Mouse (Mus musculus) heart, embryonic 10.5 days (tissue): ENCODE measurements around the gene Syce1. TPM values are rescaled to one million over a fixed set of nuclear protein-coding genes. Genes with fewer than 3 reads are reported as not detected.

Experiments used
- DNase-seq: peaks from one replicate; pipeline ENCODE4 v3.0.0-alpha.2; 2017; ENCODE audit warnings: low spot score
- H3K27ac ChIP-seq: fragments of 300-500 bp; sonication (generic); 2 replicates; pipeline ENCODE4 v1.5.1; 2016; ENCODE audit warnings: mild to moderate bottlenecking
- H3K27me3 ChIP-seq: fragments of 300-500 bp; sonication (generic); 2 replicates; pipeline ENCODE4 v1.6.1; 2016; ENCODE audit warnings: mild to moderate bottlenecking; ENCODE audit not compliant: poor library complexity, insufficient read depth, severe bottlenecking
- H3K36me3 ChIP-seq: fragments of 300-500 bp; sonication (generic); 2 replicates; pipeline ENCODE4 v1.6.1; 2016; ENCODE audit warnings: mild to moderate bottlenecking, moderate library complexity
- H3K4me1 ChIP-seq: fragments of 300-500 bp; sonication (generic); 2 replicates; pipeline ENCODE4 v1.6.1; 2016; ENCODE audit warnings: mild to moderate bottlenecking
- H3K4me3 ChIP-seq: fragments of 300-500 bp; sonication (generic); 2 replicates; pipeline ENCODE4 v1.5.1; 2016; ENCODE audit warnings: mild to moderate bottlenecking, moderate library complexity
- H3K9me3 ChIP-seq: fragments of 300-500 bp; sonication (generic); 2 replicates; pipeline ENCODE4 v1.6.1; 2016; ENCODE audit warnings: mild to moderate bottlenecking, moderate library complexity
- WGBS: fragments of 180-500 bp; shearing (Covaris S2); methylation state at CpG from one replicate; pipeline ENCODE4 v1.1.7; 2016; 5-methylcytosine and 5-hydroxymethylcytosine counted together
- polyA plus RNA-seq: library from polyadenylated mRNA; unstranded; fragments of >200 nt; fragmentation: Nextera tagmentation; extraction: Ambion mirVana; gene quantifications from 2 replicates; pipeline ENCODE4 v1.2.1, GENCODE M21; 2016

Gene Syce1
- 0.16 and 0.49 TPM in 2 replicates for polyA plus RNA-seq

- DNase-seq: peak; percentile 63
- WGBS: 65% methylated on average over 33 of the region's 33 CpGs
- H3K27me3 ChIP-seq: no peaks in the 10 kb centered on the region
- no peaks in the 10 kb centered on the region for H3K9me3 ChIP-seq
- H3K4me1 ChIP-seq: no peaks in the 10 kb centered on the region
- no peak within 1 kb of the TSS for H3K27ac ChIP-seq
- no peak within 1 kb of the TSS for H3K4me3 ChIP-seq
- H3K36me3 ChIP-seq: no peaks in the 10 kb centered on the region
Measured at GRCm38 (mm10) chr7:140787406-140788052, at the start of gene Syce1. Gene Syce1 (minus strand): TSS chr7:140787852.

GRCm38 (mm10) chr7:140836243-140837115 is 48.8 kb upstream of the Syce1 start:
- H3K4me3 ChIP-seq: no peak overlapping the region
- 75% methylated on average over 9 of the region's 9 CpGs for WGBS
- no peak overlapping the region for H3K27ac ChIP-seq
- no peaks in the 10 kb centered on the region for H3K9me3 ChIP-seq
- H3K4me1 ChIP-seq: peaks cover 8% of the 10 kb centered on the region
- H3K36me3 ChIP-seq: no peaks in the 10 kb centered on the region
- DNase-seq: no peak
- peaks cover 63% of the 10 kb centered on the region for H3K27me3 ChIP-seq

DNA sequence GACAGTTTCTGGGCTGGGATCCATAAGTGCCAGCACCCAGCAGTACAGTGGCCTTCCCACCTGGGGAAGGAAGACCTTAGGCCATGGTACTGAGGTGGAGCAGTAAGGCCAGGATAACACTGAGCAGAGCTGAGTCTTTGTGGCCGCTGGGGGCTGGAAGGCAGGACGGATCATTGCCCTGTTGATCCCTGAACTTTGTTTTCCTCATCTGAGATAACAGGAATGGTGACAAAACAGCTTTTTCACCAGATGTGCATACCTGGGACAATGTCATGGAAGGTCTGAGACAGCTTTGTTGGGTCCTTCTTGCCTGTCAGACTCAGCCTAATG is 48.1 kb upstream of the Syce1 start:
- Histone ChIP-seq H3K9me3 (no peaks in the 10 kb centered on the region), H3K4me3 (no peak overlapping the region), H3K36me3 (no peaks in the 10 kb centered on the region), H3K27ac (no peak overlapping the region), H3K4me1 (peaks cover 8% of the 10 kb centered on the region), H3K27me3 (peaks cover 57% of the 10 kb centered on the region)
- DNase-seq: no peak
- WGBS: 63% methylated on average over 2 of the region's 2 CpGs

DNA sequence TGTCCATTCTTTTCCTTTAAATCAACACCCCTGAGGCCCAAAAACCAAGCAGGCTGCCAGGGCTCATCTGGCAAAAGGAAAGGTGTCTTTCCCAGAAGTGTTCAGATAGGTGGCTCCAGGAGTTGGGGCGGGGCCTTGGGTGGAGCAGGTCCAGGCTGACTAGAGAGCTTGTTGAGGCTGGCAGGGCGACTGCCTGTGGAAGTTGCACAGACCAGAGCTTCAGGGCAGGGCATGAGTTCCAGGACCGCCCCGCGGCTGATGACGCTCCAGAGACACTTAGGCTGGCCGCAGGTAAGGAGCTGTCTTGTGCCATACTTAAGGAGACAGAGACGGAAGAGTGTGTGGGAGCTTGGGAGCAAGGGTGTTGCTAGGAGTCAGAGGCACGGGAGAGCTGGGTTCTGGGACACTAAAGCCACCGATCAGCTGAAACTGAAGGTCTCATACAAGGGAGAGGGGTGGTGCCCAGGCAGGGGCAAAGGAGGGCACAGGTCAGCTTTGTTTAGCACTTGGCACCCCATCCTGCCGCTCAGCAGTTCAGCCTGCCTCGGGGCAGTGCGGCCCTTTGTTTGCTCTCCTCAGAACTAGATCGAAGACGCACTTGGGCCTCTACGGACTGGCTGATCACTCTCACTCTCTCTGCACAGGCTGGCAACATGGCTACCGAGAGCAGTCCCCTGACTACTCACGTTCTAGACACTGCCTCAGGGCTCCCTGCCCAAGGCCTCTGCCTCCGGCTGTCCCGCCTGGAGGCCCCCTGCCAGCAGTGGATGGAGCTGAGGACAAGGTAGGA is 47.5 kb upstream of the Syce1 start, which contains the start of gene Urah:
Gene Urah (plus strand): TSS at position 51 of the 790 bp plus-strand sequence.
- no peak for DNase-seq
- H3K4me1 ChIP-seq: peaks cover 8% of the 10 kb centered on the region
- H3K27me3 ChIP-seq: peaks cover 55% of the 10 kb centered on the region
- H3K4me3 ChIP-seq: no peak within 1 kb of the TSS
- no peaks in the 10 kb centered on the region for H3K9me3 ChIP-seq
- 40% methylated on average over 20 of the region's 20 CpGs for WGBS
- no peaks in the 10 kb centered on the region for H3K36me3 ChIP-seq
- no peak within 1 kb of the TSS for H3K27ac ChIP-seq

GRCm38 (mm10) chr7:140833341-140833740 is 45.7 kb upstream of the Syce1 start:
- H3K4me1 ChIP-seq: peaks cover 8% of the 10 kb centered on the region
- no peak for DNase-seq
- no peak overlapping the region for H3K4me3 ChIP-seq
- no peaks in the 10 kb centered on the region for H3K9me3 ChIP-seq
- WGBS: 82% methylated on average over 4 of the region's 4 CpGs
- H3K36me3 ChIP-seq: no peaks in the 10 kb centered on the region
- H3K27ac ChIP-seq: no peak overlapping the region
- peaks cover 46% of the 10 kb centered on the region for H3K27me3 ChIP-seq

DNA sequence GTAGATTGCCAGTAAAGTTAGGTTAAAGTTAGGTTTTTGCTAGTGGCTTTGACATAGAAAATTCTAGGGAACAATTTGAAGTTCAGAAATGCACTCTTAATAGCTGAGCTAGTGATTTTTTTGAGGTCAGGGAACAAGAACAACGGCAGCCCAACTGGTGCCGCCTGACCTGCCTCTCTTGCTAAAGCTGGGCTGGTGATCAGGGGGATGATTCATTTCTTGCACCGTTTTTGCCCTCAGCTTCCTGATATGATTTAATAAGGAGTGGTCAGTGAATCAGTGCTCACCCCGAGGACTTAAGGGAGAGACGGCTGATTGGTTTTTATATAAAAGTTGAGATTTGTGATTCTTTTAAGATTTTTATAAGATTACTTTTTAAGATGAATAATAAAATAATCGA is 43.8 kb upstream of the Syce1 start:
- H3K27me3 ChIP-seq: peaks cover 40% of the 10 kb centered on the region
- no peak overlapping the region for H3K27ac ChIP-seq
- peaks cover 8% of the 10 kb centered on the region for H3K4me1 ChIP-seq
- no peaks in the 10 kb centered on the region for H3K36me3 ChIP-seq
- no peak overlapping the region for H3K4me3 ChIP-seq
- no peaks in the 10 kb centered on the region for H3K9me3 ChIP-seq
- WGBS: 70% methylated on average over 6 of the region's 6 CpGs
- no peak for DNase-seq

GRCm38 (mm10) chr7:140828171-140828881 is 40.7 kb upstream of the Syce1 start:
- Histone ChIP-seq H3K27ac (no peak overlapping the region), H3K4me3 (no peak overlapping the region), H3K36me3 (no peaks in the 10 kb centered on the region), H3K27me3 (peaks cover 16% of the 10 kb centered on the region), H3K4me1 (no peaks in the 10 kb centered on the region), H3K9me3 (no peaks in the 10 kb centered on the region)
- DNase-seq: no peak
- 35% methylated on average over 8 of the region's 8 CpGs for WGBS

DNA sequence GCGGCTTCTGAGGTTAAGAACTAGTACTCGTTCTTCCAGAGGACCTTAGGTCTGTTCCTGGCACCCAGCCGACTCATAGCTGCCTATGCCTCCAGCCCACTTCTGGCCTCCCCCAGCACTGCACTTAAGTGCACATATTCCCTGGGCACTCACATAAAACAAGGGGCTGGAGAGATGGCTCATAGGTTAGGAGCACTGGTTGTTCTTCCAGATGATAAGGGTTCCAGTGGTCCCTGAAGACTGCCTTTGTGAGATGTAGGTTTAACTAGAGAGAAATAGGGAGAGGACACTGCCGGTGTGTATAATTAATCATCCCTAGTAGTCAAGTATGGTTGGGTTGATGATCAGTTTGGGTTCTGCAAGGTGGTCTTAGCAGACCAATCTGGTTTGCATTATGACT is 35.1 kb upstream of the Syce1 start:
- H3K27ac ChIP-seq: no peak overlapping the region
- DNase-seq: no peak
- H3K36me3 ChIP-seq: no peaks in the 10 kb centered on the region
- peaks cover 10% of the 10 kb centered on the region for H3K27me3 ChIP-seq
- H3K9me3 ChIP-seq: no peaks in the 10 kb centered on the region
- H3K4me3 ChIP-seq: no peak overlapping the region
- H3K4me1 ChIP-seq: peaks cover 8% of the 10 kb centered on the region; the same call in 1 of the 2 replicates
- 91% methylated on average over 4 of the region's 4 CpGs for WGBS

GRCm38 (mm10) chr7:140821653-140822329 is 34.1 kb upstream of the Syce1 start, which contains the start of gene Zfp941:
Gene Zfp941 (minus strand): TSS chr7:140822178.
- peak within 1 kb of the TSS; percentile 62 for H3K4me3 ChIP-seq
- peak within 1 kb of the TSS; percentile 56; the same call in 1 of the 2 replicates for H3K27ac ChIP-seq
- WGBS: under 1% methylated on average over 21 of the region's 21 CpGs

GRCm38 (mm10) chr7:140821305-140821652 is 33.6 kb upstream of the Syce1 start:
- no peaks in the 10 kb centered on the region for H3K9me3 ChIP-seq
- H3K4me1 ChIP-seq: peaks cover 8% of the 10 kb centered on the region; the same call in 1 of the 2 replicates
- peak overlapping the region; percentile 62 for H3K4me3 ChIP-seq
- 53% methylated on average over 5 of the region's 5 CpGs for WGBS
- no peak for DNase-seq
- no peak overlapping the region for H3K27ac ChIP-seq
- no peaks in the 10 kb centered on the region for H3K36me3 ChIP-seq
- peaks cover 3% of the 10 kb centered on the region; the same call in 1 of the 2 replicates for H3K27me3 ChIP-seq

More at GRCm38 (mm10) chr7:140821653-140822329, 34.1 kb upstream of the Syce1 start, which contains the start of gene Zfp941:
- peaks cover 7% of the 10 kb centered on the region for H3K27me3 ChIP-seq
- DNase-seq: no peak
- H3K9me3 ChIP-seq: no peaks in the 10 kb centered on the region
- H3K4me1 ChIP-seq: peaks cover 8% of the 10 kb centered on the region; the same call in 1 of the 2 replicates
- H3K36me3 ChIP-seq: no peaks in the 10 kb centered on the region

DNA sequence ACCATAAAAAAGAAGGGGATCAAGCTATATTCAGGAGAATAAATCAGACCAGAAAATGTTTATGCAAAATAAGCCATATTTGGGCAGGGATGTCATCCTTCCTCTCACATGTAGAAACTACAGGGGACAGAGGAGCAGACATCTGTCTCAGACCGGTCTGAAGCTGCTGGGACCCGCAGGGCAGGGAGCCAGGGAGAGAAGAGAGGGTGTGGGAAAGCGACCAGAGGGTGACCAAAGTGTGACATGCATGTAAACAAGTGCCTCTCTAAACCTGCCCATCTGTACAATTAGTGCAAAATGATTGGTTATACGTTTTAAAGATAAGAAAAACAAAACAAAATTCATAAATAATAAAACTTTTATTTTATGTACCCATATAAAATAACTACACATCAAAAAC is 32.5 kb upstream of the Syce1 start:
- Histone ChIP-seq H3K4me3 (no peak overlapping the region), H3K27me3 (peaks cover 3% of the 10 kb centered on the region; the same call in 1 of the 2 replicates), H3K27ac (no peak overlapping the region), H3K4me1 (peaks cover 8% of the 10 kb centered on the region; the same call in 1 of the 2 replicates), H3K9me3 (no peaks in the 10 kb centered on the region), H3K36me3 (no peaks in the 10 kb centered on the region)
- no peak for DNase-seq
- WGBS: 74% methylated on average over 4 of the region's 4 CpGs

DNA sequence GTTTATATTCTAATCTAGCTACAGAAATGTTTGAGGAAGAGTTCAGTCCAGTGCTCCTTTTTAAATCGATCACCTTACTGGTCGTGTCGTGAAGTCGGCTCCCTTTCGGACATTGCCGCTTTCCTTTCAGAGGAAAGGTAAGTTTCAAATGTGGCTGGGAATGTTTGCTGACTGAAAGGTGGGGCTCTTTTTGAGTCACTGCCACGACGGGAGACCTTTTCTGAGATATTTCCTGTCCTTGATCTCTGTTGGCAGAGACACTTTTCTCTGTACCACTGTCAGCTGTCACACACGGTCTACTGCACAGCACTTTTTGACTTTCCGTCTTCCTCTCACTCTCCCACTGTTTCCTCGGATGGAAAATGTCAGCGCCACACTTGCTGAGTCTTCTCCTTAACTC is 25.2 kb upstream of the Syce1 start:
- H3K27me3 ChIP-seq: no peaks in the 10 kb centered on the region
- DNase-seq: no peak

More for the DNA sequence above, 25.2 kb upstream of the Syce1 start:
- H3K27ac ChIP-seq: no peak overlapping the region
- no peaks in the 10 kb centered on the region for H3K9me3 ChIP-seq
- WGBS: 86% methylated on average over 12 of the region's 12 CpGs
- H3K36me3 ChIP-seq: peaks cover 7% of the 10 kb centered on the region
- H3K4me1 ChIP-seq: no peaks in the 10 kb centered on the region
- no peak overlapping the region for H3K4me3 ChIP-seq
